Mouse (Mus musculus) cerebellum, adult 2 months (tissue): ENCODE data around the gene Crocc2. TPM values are rescaled to one million over a fixed set of nuclear protein-coding genes. Genes with fewer than 3 reads are reported as not detected.

Experiments used
- DNase-seq, 2 experiments: peaks; one replicate each; pipeline ENCODE4 v3.0.0; 2021
- H3K27ac ChIP-seq: fragments of 200-500 bp; 2 replicates; pipeline ENCODE4 v1.5.1; 2012; ENCODE audit warnings: low read length, control low read depth, inconsistent platforms; ENCODE audit not compliant: insufficient read depth
- H3K27me3 ChIP-seq: fragments of 200-500 bp; 2 replicates; pipeline ENCODE4 v1.6.1; 2012; ENCODE audit warnings: inconsistent platforms, mild to moderate bottlenecking, low read length, moderate library complexity; ENCODE audit not compliant: control insufficient read depth, insufficient read depth
- H3K4me1 ChIP-seq: fragments of 200-500 bp; 2 replicates; pipeline ENCODE4 v1.6.1; 2011; ENCODE audit warnings: low read length; ENCODE audit not compliant: control insufficient read depth, insufficient read depth
- H3K4me3 ChIP-seq: fragments of 200-500 bp; replicated peaks from 2 replicates; pipeline ENCODE3; 2011; ENCODE audit warnings: mild to moderate bottlenecking, low read depth, low read length, control low read depth; ENCODE audit not compliant: insufficient read depth
- CTCF ChIP-seq: fragments of 200-500 bp; IDR thresholded peaks from 2 replicates; pipeline ENCODE4 v1.5.1; 2011; ENCODE audit warnings: low read depth, mild to moderate bottlenecking, control low read depth, low read length, moderate library complexity, borderline replicate concordance; ENCODE audit not compliant: insufficient read depth
- POLR2A ChIP-seq: fragments of 200-500 bp; IDR thresholded peaks from 2 replicates; pipeline ENCODE4 v1.6.1; 2011; ENCODE audit warnings: low read length, control low read depth, borderline replicate concordance; ENCODE audit not compliant: insufficient read depth
- WGBS: fragments of 180-500 bp; shearing (Covaris S2); methylation state at CpG from one replicate; pipeline ENCODE4 v1.1.7; 2018; 5-methylcytosine and 5-hydroxymethylcytosine counted together
- polyA plus RNA-seq: library from polyadenylated mRNA; depleted of rRNA; stranded (reverse); fragments of >200 nt; gene quantifications from 2 replicates; pipeline ENCODE4 v1.2.3, GENCODE M21; 2012

The Crocc2 gene
- polyA plus RNA-seq, 1 experiment, result 0.28 TPM

- TF ChIP-seq POLR2A, result no peak
- TF ChIP-seq CTCF, result peak; percentile 53
- Histone ChIP-seq H3K4me1 (no peaks in the 10 kb centered on the region), H3K4me3 (peak overlapping the region; percentile 64), H3K27ac (no peak overlapping the region), H3K27me3 (no peaks in the 10 kb centered on the region)
- DNase-seq, result no peak
- 44% methylated on average over 3 of the region's 3 CpGs for WGBS
These were observed 68.0 kb downstream of the Crocc2 start for GRCm38 (mm10) chr1:93236545-93236924.

GRCm38 (mm10) chr1:93237676-93238075 lies 69.2 kb downstream of the Crocc2 start:
- Histone ChIP-seq H3K4me1 (no peaks in the 10 kb centered on the region), H3K4me3 (no peak overlapping the region), H3K27ac (no peak overlapping the region), H3K27me3 (no peaks in the 10 kb centered on the region)
- TF ChIP-seq CTCF (no peak), POLR2A (no peak)
- 94% methylated on average over 10 of the region's 10 CpGs for WGBS
- DNase-seq, result no peak

GRCm38 (mm10) chr1:93238201-93238600 lies 69.7 kb downstream of the Crocc2 start:
- H3K27me3 ChIP-seq, result no peaks in the 10 kb centered on the region
- TF ChIP-seq CTCF (peak; percentile 13; the same call in 1 of the 2 replicates), POLR2A (no peak)
- no peak overlapping the region for H3K27ac ChIP-seq
- 31% methylated on average over 4 of the region's 4 CpGs for WGBS
- DNase-seq, result no peak
- H3K4me1 ChIP-seq, result no peaks in the 10 kb centered on the region
- no peak overlapping the region for H3K4me3 ChIP-seq

- DNase-seq, result no peak
- no peaks in the 10 kb centered on the region for H3K4me1 ChIP-seq
- H3K4me3 ChIP-seq, result no peak overlapping the region
- WGBS, result 56% methylated on average over 2 of the region's 2 CpGs
- no peaks in the 10 kb centered on the region for H3K27me3 ChIP-seq
- no peak for TF ChIP-seq POLR2A
- no peak for TF ChIP-seq CTCF
- H3K27ac ChIP-seq, result no peak overlapping the region
These were observed 77.4 kb downstream of the Crocc2 start for GRCm38 (mm10) chr1:93245936-93246335.

- TF ChIP-seq POLR2A (no peak), CTCF (no peak)
- 77% methylated on average over 2 of the region's 2 CpGs for WGBS
- no peak for DNase-seq
- Histone ChIP-seq H3K4me1 (peaks cover 7% of the 10 kb centered on the region; the same call in 1 of the 2 replicates), H3K27ac (no peak overlapping the region), H3K27me3 (no peaks in the 10 kb centered on the region), H3K4me3 (no peak overlapping the region)
These were observed 84.1 kb downstream of the Crocc2 start for GRCm38 (mm10) chr1:93252586-93252985.

- H3K4me3 ChIP-seq, result no peak overlapping the region
- 89% methylated on average over 7 of the region's 7 CpGs for WGBS
- TF ChIP-seq CTCF (no peak), POLR2A (no peak)
- no peak overlapping the region for H3K27ac ChIP-seq
- DNase-seq, result no peak
- H3K27me3 ChIP-seq, result no peaks in the 10 kb centered on the region
- peaks cover 7% of the 10 kb centered on the region; the same call in 1 of the 2 replicates for H3K4me1 ChIP-seq
These were observed 87.2 kb downstream of the Crocc2 start for GRCm38 (mm10) chr1:93255761-93256160.

- DNase-seq, result no peak
- 92% methylated on average over 1 of the region's 1 CpGs for WGBS
- H3K4me1 ChIP-seq, result peaks cover 7% of the 10 kb centered on the region; the same call in 1 of the 2 replicates
- no peak overlapping the region for H3K27ac ChIP-seq
- no peaks in the 10 kb centered on the region for H3K27me3 ChIP-seq
- H3K4me3 ChIP-seq, result no peak overlapping the region
- TF ChIP-seq CTCF, result no peak
- no peak for TF ChIP-seq POLR2A
These were observed 89.0 kb downstream of the Crocc2 start for GRCm38 (mm10) chr1:93257560-93257959.

- Histone ChIP-seq H3K4me3 (no peak overlapping the region), H3K27ac (no peak overlapping the region), H3K27me3 (no peaks in the 10 kb centered on the region), H3K4me1 (no peaks in the 10 kb centered on the region)
- TF ChIP-seq CTCF, result no peak
- TF ChIP-seq POLR2A, result no peak
- no peak for DNase-seq
- WGBS, result 56% methylated on average over 3 of the region's 3 CpGs
These were observed 98.7 kb downstream of the Crocc2 start for GRCm38 (mm10) chr1:93267207-93267606.
